Mouse (Mus musculus) bone marrow, adult 2 months (tissue): ENCODE data around the gene Cant1. TPM values are rescaled to one million over a fixed set of nuclear protein-coding genes. Genes with fewer than 3 reads are reported as not detected.

ENCODE experiments used
- H3K27ac ChIP-seq: fragments of 200-500 bp; 2 replicates; pipeline ENCODE4 v1.5.1; 2012; ENCODE audit warnings: low read depth, mild to moderate bottlenecking, control low read depth, inconsistent platforms, low read length; ENCODE audit not compliant: control insufficient read depth, poor library complexity, insufficient read depth
- H3K4me1 ChIP-seq: fragments of 200-500 bp; 2 replicates; pipeline ENCODE4 v1.6.1; 2011; ENCODE audit warnings: low read length; ENCODE audit not compliant: control insufficient read depth, insufficient read depth
- H3K4me3 ChIP-seq: fragments of 200-500 bp; replicated peaks from 2 replicates; pipeline ENCODE3; 2011; ENCODE audit warnings: mild to moderate bottlenecking, low read depth, low read length, control low read depth; ENCODE audit not compliant: control insufficient read depth
- CTCF ChIP-seq: fragments of 200-500 bp; IDR thresholded peaks from 2 replicates; pipeline ENCODE4 v1.5.1; 2011; ENCODE audit warnings: low read length, control low read depth; ENCODE audit not compliant: control insufficient read depth, insufficient read depth
- POLR2A ChIP-seq: fragments of 200-500 bp; IDR thresholded peaks from 2 replicates; pipeline ENCODE4 v1.6.1; 2011; ENCODE audit warnings: low read depth, mild to moderate bottlenecking, control low read depth, low read length, borderline replicate concordance; ENCODE audit not compliant: control insufficient read depth
- WGBS: fragments of 180-500 bp; shearing (Covaris S2); methylation state at CpG from one replicate; pipeline ENCODE4 v1.1.7; 2018; 5-methylcytosine and 5-hydroxymethylcytosine counted together
- polyA plus RNA-seq: library from polyadenylated mRNA; stranded (reverse); fragments of >200 nt; gene quantifications from 2 replicates; pipeline ENCODE4 v1.2.4, GENCODE M21; 2011; ENCODE audit warnings: low replicate concordance; ENCODE audit not compliant: missing spikeins, insufficient read depth, insufficient read length

Gene Cant1
- polyA plus RNA-seq, 1 experiment, result 14.6 TPM

- H3K27ac ChIP-seq, result no peak overlapping the region
- TF ChIP-seq POLR2A (no peak), CTCF (no peak)
- no peaks in the 10 kb centered on the region for H3K4me1 ChIP-seq
- 82% methylated on average over 5 of the region's 5 CpGs for WGBS
- H3K4me3 ChIP-seq, result no peak overlapping the region
Observed at GRCm38 (mm10) chr11:118375881-118376280, 43.0 kb downstream of the Cant1 start.

- TF ChIP-seq POLR2A (no peak), CTCF (no peak)
- Histone ChIP-seq H3K4me1 (no peaks in the 10 kb centered on the region), H3K27ac (no peak overlapping the region), H3K4me3 (no peak overlapping the region)
- 83% methylated on average over 8 of the region's 8 CpGs for WGBS
Observed at GRCm38 (mm10) chr11:118375461-118375860, 43.4 kb downstream of the Cant1 start.

GRCm38 (mm10) chr11:118375006-118375405 is 43.9 kb downstream of the Cant1 start:
- Histone ChIP-seq H3K4me1 (no peaks in the 10 kb centered on the region), H3K4me3 (no peak overlapping the region), H3K27ac (no peak overlapping the region)
- TF ChIP-seq CTCF, result no peak
- no peak for TF ChIP-seq POLR2A

GRCm38 (mm10) chr11:118374506-118374905 is 44.4 kb downstream of the Cant1 start:
- no peaks in the 10 kb centered on the region for H3K4me1 ChIP-seq
- 67% methylated on average over 5 of the region's 5 CpGs for whole genome bisulfite sequencing
- TF ChIP-seq POLR2A (no peak), CTCF (no peak)
- H3K27ac ChIP-seq, result no peak overlapping the region
- no peak overlapping the region for H3K4me3 ChIP-seq

GRCm38 (mm10) chr11:118372641-118373040 is 46.2 kb downstream of the Cant1 start:
- Histone ChIP-seq H3K4me1 (no peaks in the 10 kb centered on the region; the same call in 1 of the 2 replicates), H3K27ac (no peak overlapping the region), H3K4me3 (no peak overlapping the region)
- WGBS, result 74% methylated on average over 7 of the region's 7 CpGs
- TF ChIP-seq CTCF (no peak), POLR2A (no peak)

- Histone ChIP-seq H3K4me3 (no peak overlapping the region), H3K4me1 (no peaks in the 10 kb centered on the region; the same call in 1 of the 2 replicates), H3K27ac (no peak overlapping the region)
- WGBS, result 86% methylated on average over 7 of the region's 7 CpGs
- TF ChIP-seq CTCF (no peak), POLR2A (no peak)
Observed at GRCm38 (mm10) chr11:118371876-118372275, 47.0 kb downstream of the Cant1 start.

GRCm38 (mm10) chr11:118369657-118370056 is 49.2 kb downstream of the Cant1 start:
- Histone ChIP-seq H3K4me1 (no peaks in the 10 kb centered on the region; the same call in 1 of the 2 replicates), H3K27ac (no peak overlapping the region), H3K4me3 (no peak overlapping the region)
- 68% methylated on average over 8 of the region's 8 CpGs for WGBS
- TF ChIP-seq CTCF (no peak), POLR2A (no peak)

GRCm38 (mm10) chr11:118369251-118369650 is 49.6 kb downstream of the Cant1 start:
- 82% methylated on average over 5 of the region's 5 CpGs for WGBS
- no peak for TF ChIP-seq CTCF
- TF ChIP-seq POLR2A, result no peak
- Histone ChIP-seq H3K4me3 (no peak overlapping the region), H3K27ac (no peak overlapping the region), H3K4me1 (no peaks in the 10 kb centered on the region; the same call in 1 of the 2 replicates)

- Histone ChIP-seq H3K4me1 (no peaks in the 10 kb centered on the region; the same call in none of the 2 replicates), H3K4me3 (no peak overlapping the region), H3K27ac (no peak overlapping the region)
- 65% methylated on average over 3 of the region's 3 CpGs for WGBS
- TF ChIP-seq POLR2A (no peak), CTCF (peak; percentile 26; the same call in 1 of the 2 replicates)
Observed at GRCm38 (mm10) chr11:118368330-118368729, 50.6 kb downstream of the Cant1 start.
